Mouse (Mus musculus) cerebellum, postnatal 4 days (tissue): Measurements from ENCODE around the gene Hspa2.
A peak's percentile ranks its signal among the peaks of the same experiment; 100 is the strongest.

Experiments used
- DNase-seq, 2 experiments: peaks; one replicate each; pipeline ENCODE4 v3.0.0; 2022; ENCODE audit warnings: low spot score in 2 of 2, mixed read lengths in 1 of 2

Gene Hspa2

GRCm38 (mm10) chr12:76403886-76404537 is at the start of gene Hspa2:
Gene Hspa2 (plus strand): TSS chr12:76404176.
- peak; percentile 99 to 100 for DNase-seq

- no peak for DNase-seq
Observed at GRCm38 (mm10) chr12:76360868-76361267, 43.1 kb upstream of the Hspa2 start.

GRCm38 (mm10) chr12:76361405-76362302 is 42.3 kb upstream of the Hspa2 start:
- no peak for DNase-seq

- no peak for DNase-seq
Observed at GRCm38 (mm10) chr12:76362303-76362676, 41.7 kb upstream of the Hspa2 start.

- no peak for DNase-seq
Observed at GRCm38 (mm10) chr12:76366276-76366675, 37.7 kb upstream of the Hspa2 start.

GRCm38 (mm10) chr12:76367096-76367995 is 36.6 kb upstream of the Hspa2 start:
- DNase-seq, result no peak

- DNase-seq, result no peak
Observed at GRCm38 (mm10) chr12:76368201-76368789, 35.7 kb upstream of the Hspa2 start.

- DNase-seq, result peak; percentile 36 to 72
Observed at GRCm38 (mm10) chr12:76368790-76369205, 35.2 kb upstream of the Hspa2 start.

- DNase-seq, result peak; percentile 70 to 88
Observed at GRCm38 (mm10) chr12:76369206-76369977, 34.6 kb upstream of the Hspa2 start, which contains the start of gene Zbtb25. Gene Zbtb25 (minus strand): TSS chr12:76369602.

GRCm38 (mm10) chr12:76369978-76370830 is 33.8 kb upstream of the Hspa2 start, which contains the start of gene Zbtb1:
Gene Zbtb1 (plus strand): TSS chr12:76370266.
- DNase-seq, result peak; percentile 54 to 78

GRCm38 (mm10) chr12:76370831-76371571 is 33.0 kb upstream of the Hspa2 start:
- DNase-seq, result peak; percentile 48 to 62

GRCm38 (mm10) chr12:76372046-76372445 is 31.9 kb upstream of the Hspa2 start:
- no peak for DNase-seq

- DNase-seq, result no peak
Observed at GRCm38 (mm10) chr12:76372881-76373818, 30.8 kb upstream of the Hspa2 start.

- no peak for DNase-seq
Observed at GRCm38 (mm10) chr12:76373991-76374390, 30.0 kb upstream of the Hspa2 start.

GRCm38 (mm10) chr12:76374911-76375310 is 29.1 kb upstream of the Hspa2 start:
- DNase-seq, result no peak

GRCm38 (mm10) chr12:76375506-76375905 is 28.5 kb upstream of the Hspa2 start:
- DNase-seq, result no peak

- no peak for DNase-seq
Observed at GRCm38 (mm10) chr12:76376649-76377048, 27.3 kb upstream of the Hspa2 start.

GRCm38 (mm10) chr12:76377059-76377458 is 26.9 kb upstream of the Hspa2 start:
- no peak for DNase-seq
